7 mouse cellular contexts compared by ENCODE assay signal in genomic region chr2:102401352-102401692, GRCm38 (mm10). TPM values are rescaled to one million over a fixed set of nuclear protein-coding genes. Genes with fewer than 3 reads are reported as not detected.
DNase-seq lines count a peak whose midpoint lies in the region; ATAC-seq and TF ChIP-seq lines count a peak whose summit lies in the region.

No protein-coding gene starts in this region.

- H3K4me3 ChIP-seq in lung, postnatal 0 days (ENCODE audit: low read depth, low read length), result peak overlapping the region; percentile 65
- peak overlapping the region; percentile 69 for H3K4me3 ChIP-seq in forebrain, embryonic 11.5 days (ENCODE audit: low read depth, low read length)
- H3K4me3 ChIP-seq in limb, embryonic 13.5 days, result peak overlapping the region; percentile 75
- peak overlapping the region; percentile 69 for H3K4me3 ChIP-seq in stomach, embryonic 14.5 days (ENCODE audit: low read depth, low read length)

- no peak for TF ChIP-seq CTCF in lung, postnatal 0 days (IDR thresholded peaks at IDR 0.05)

- no peak for DNase-seq in lung, postnatal 0 days (ENCODE audit: low spot score)
- no peak for DNase-seq in lung, postnatal 36 days
- DNase-seq in forebrain, embryonic 11.5 days (ENCODE audit: low spot score), result no peak
- no peak for DNase-seq in thymus, postnatal 36 days
- no peak for DNase-seq in right cerebral cortex, adult 18-20 months

- 12% methylated on average over 6 of the region's 6 CpGs for WGBS in lung, postnatal 0 days
- 29% methylated on average over 6 of the region's 6 CpGs for WGBS in forebrain, embryonic 11.5 days
- WGBS in limb, embryonic 13.5 days, result 18% methylated on average over 6 of the region's 6 CpGs
- WGBS in stomach, embryonic 14.5 days, result 14% methylated on average over 6 of the region's 6 CpGs

- TF ChIP-seq EP300 in lung, postnatal 0 days (IDR thresholded peaks at IDR 0.05), result no peak

- peak overlapping the region; percentile 76 for H3K4me2 ChIP-seq in lung, postnatal 0 days (replicated peaks; ENCODE audit: low read depth, low read length)
- H3K4me2 ChIP-seq in forebrain, embryonic 11.5 days (ENCODE audit: low read depth, low read length, severe bottlenecking), result peak overlapping the region; percentile 86
- peak overlapping the region; percentile 89 for H3K4me2 ChIP-seq in limb, embryonic 13.5 days (replicated peaks)
- peak overlapping the region; percentile 81 for H3K4me2 ChIP-seq in stomach, embryonic 14.5 days (replicated peaks; ENCODE audit: low read depth, low read length)

- H3K9me3 ChIP-seq in lung, postnatal 0 days (ENCODE audit: low read length), result no peaks in the 10 kb centered on the region
- H3K9me3 ChIP-seq in forebrain, embryonic 11.5 days (ENCODE audit: control insufficient read depth, low read length), result no peaks in the 10 kb centered on the region
- H3K9me3 ChIP-seq in limb, embryonic 13.5 days, result no peaks in the 10 kb centered on the region
- H3K9me3 ChIP-seq in stomach, embryonic 14.5 days (ENCODE audit: control insufficient read depth, low read depth, low read length), result no peaks in the 10 kb centered on the region

- peak overlapping the region; percentile 77 for H3K9ac ChIP-seq in lung, postnatal 0 days (replicated peaks; ENCODE audit: low read depth)
- H3K9ac ChIP-seq in forebrain, embryonic 11.5 days (ENCODE audit: low read length), result peak overlapping the region; percentile 93
- H3K9ac ChIP-seq in limb, embryonic 13.5 days, result peak overlapping the region; percentile 92
- H3K9ac ChIP-seq in stomach, embryonic 14.5 days (replicated peaks; ENCODE audit: low read depth, low read length), result peak overlapping the region; percentile 79

- no peaks in the 10 kb centered on the region for H3K36me3 ChIP-seq in lung, postnatal 0 days (ENCODE audit: insufficient read depth, low read length)
- H3K36me3 ChIP-seq in forebrain, embryonic 11.5 days (ENCODE audit: control insufficient read depth, insufficient read depth, low read length), result no peaks in the 10 kb centered on the region
- no peaks in the 10 kb centered on the region for H3K36me3 ChIP-seq in limb, embryonic 13.5 days
- H3K36me3 ChIP-seq in stomach, embryonic 14.5 days (ENCODE audit: control insufficient read depth, insufficient read depth, low read length), result no peaks in the 10 kb centered on the region

- peak overlapping the region; percentile 96 for H3K27ac ChIP-seq in lung, postnatal 0 days (ENCODE audit: low read length)
- peak overlapping the region; percentile 81 for H3K27ac ChIP-seq in forebrain, embryonic 11.5 days (ENCODE audit: low read depth, low read length)
- peak overlapping the region; percentile 95 for H3K27ac ChIP-seq in limb, embryonic 13.5 days
- peak overlapping the region; percentile 94 for H3K27ac ChIP-seq in stomach, embryonic 14.5 days (ENCODE audit: low read length)

- H3K4me1 ChIP-seq in lung, postnatal 0 days (ENCODE audit: insufficient read depth, low read depth, low read length), result no peaks in the 10 kb centered on the region; the same call in 1 of the 2 replicates
- H3K4me1 ChIP-seq in forebrain, embryonic 11.5 days (replicated peaks; ENCODE audit: control insufficient read depth, insufficient read depth, low read length), result peaks cover 11% of the 10 kb centered on the region; the same call in 1 of the 2 replicates
- peaks cover 16% of the 10 kb centered on the region for H3K4me1 ChIP-seq in limb, embryonic 13.5 days
- H3K4me1 ChIP-seq in stomach, embryonic 14.5 days (ENCODE audit: control insufficient read depth, insufficient read depth, low read length), result peaks cover 11% of the 10 kb centered on the region; the same call in 1 of the 2 replicates

- no peaks in the 10 kb centered on the region for H3K27me3 ChIP-seq in lung, postnatal 0 days (replicated peaks; ENCODE audit: insufficient read depth, low read length)
- no peaks in the 10 kb centered on the region for H3K27me3 ChIP-seq in forebrain, embryonic 11.5 days (ENCODE audit: control insufficient read depth, insufficient read depth, low read length)
- no peaks in the 10 kb centered on the region for H3K27me3 ChIP-seq in limb, embryonic 13.5 days
- no peaks in the 10 kb centered on the region for H3K27me3 ChIP-seq in stomach, embryonic 14.5 days (ENCODE audit: control insufficient read depth, insufficient read depth, low read length)

- peak; percentile 24 for ATAC-seq in lung, postnatal 0 days
- ATAC-seq in forebrain, embryonic 11.5 days (replicated peaks; ENCODE audit: low FRiP score), result no peak; the same call in 1 of the 2 replicates
- peak; percentile 56 for ATAC-seq in limb, embryonic 13.5 days (ENCODE audit: low FRiP score, low read depth)
- no peak for ATAC-seq in stomach, embryonic 14.5 days (ENCODE audit: insufficient number of reproducible peaks, insufficient read depth, low FRiP score, low read depth)

RNA-seq across cellular contexts. Expression of gene Trim44, which starts 6.3 kb away (rescaled TPM):
- polyA plus RNA-seq in lung, postnatal 0 days (2015; fragmentation: Nextera tagmentation; extraction: Ambion mirVana), result 12.7 and 17.3 TPM in 2 replicates
- polyA plus RNA-seq in forebrain, embryonic 11.5 days (2014; fragmentation: Nextera tagmentation; extraction: Ambion mirVana), result 50.1 and 50.7 TPM in 2 replicates
- 34.5 and 36.5 TPM in 2 replicates for polyA plus RNA-seq in limb, embryonic 13.5 days (2015; fragmentation: Nextera tagmentation; extraction: Ambion mirVana)
- polyA plus RNA-seq in stomach, embryonic 14.5 days (2014; fragmentation: Nextera tagmentation; extraction: Ambion mirVana), result 36.8 and 37.7 TPM in 2 replicates

RNA-seq across cellular contexts. Expression of gene Fjx1, which starts 51.0 kb away (rescaled TPM):
- 7.3 and 7.8 TPM in 2 replicates for polyA plus RNA-seq in lung, postnatal 0 days (2015; fragmentation: Nextera tagmentation; extraction: Ambion mirVana)
- 30.7 and 33.2 TPM in 2 replicates for polyA plus RNA-seq in forebrain, embryonic 11.5 days (2014; fragmentation: Nextera tagmentation; extraction: Ambion mirVana)
- 22.6 and 25.7 TPM in 2 replicates for polyA plus RNA-seq in limb, embryonic 13.5 days (2015; fragmentation: Nextera tagmentation; extraction: Ambion mirVana)
- polyA plus RNA-seq in stomach, embryonic 14.5 days (2014; fragmentation: Nextera tagmentation; extraction: Ambion mirVana), result 6.3 and 9.1 TPM in 2 replicates

Comparison
In these comparisons a context has a peak if more than half of its experiments do, and no peak if none do; other contexts are left out.
1. ATAC-seq: peak in lung, postnatal 0 days (single experiment) and limb, embryonic 13.5 days (single experiment); none in forebrain, embryonic 11.5 days (single experiment) and stomach, embryonic 14.5 days (single experiment).
2. Peak in every context shown above with its lines, with median percentiles within 50 percentile points of each other: H3K27ac ChIP-seq, H3K4me2 ChIP-seq, H3K4me3 ChIP-seq and H3K9ac ChIP-seq.